Mouse (Mus musculus): Measurements from ENCODE around the gene Apip. TPM values are rescaled to one million over a fixed set of nuclear protein-coding genes. Genes with fewer than 3 reads are reported as not detected.

Apip gene
- polyA plus RNA-seq, 1 experiment from 2014 or later = 61.7 TPM

- WGBS = 84% methylated on average over 2 of the region's 2 CpGs
- no peaks in the 10 kb centered on the region for H3K36me3 ChIP-seq
- no peaks in the 10 kb centered on the region for H3K4me1 ChIP-seq
- no peaks in the 10 kb centered on the region for H3K9me3 ChIP-seq
- no peak overlapping the region for H3K4me2 ChIP-seq
- no peak overlapping the region for H3K4me3 ChIP-seq
- H3K27ac ChIP-seq (replicated peaks) = no peak overlapping the region
- no peak overlapping the region for H3K9ac ChIP-seq
- no peak for ATAC-seq (ENCODE audit: extremely low read depth, insufficient number of reproducible peaks, low FRiP score, low TSS enrichment)
- no peaks in the 10 kb centered on the region for H3K27me3 ChIP-seq (replicated peaks)
These were observed 32.7 kb downstream of the Apip start for GRCm38 (mm10) chr2:103106172-103106571.

- Histone ChIP-seq H3K9me3 (no peaks in the 10 kb centered on the region), H3K27ac (replicated peaks) (no peak overlapping the region)
- no peak for ATAC-seq (ENCODE audit: extremely low read depth, insufficient number of reproducible peaks, low FRiP score, low TSS enrichment)
These were observed 38.2 kb downstream of the Apip start for GRCm38 (mm10) chr2:103111669-103112068.

GRCm38 (mm10) chr2:103117212-103117611, 43.7 kb downstream of the Apip start:
- Histone ChIP-seq H3K36me3 (no peaks in the 10 kb centered on the region), H3K4me3 (no peak overlapping the region), H3K27me3 (replicated peaks) (no peaks in the 10 kb centered on the region), H3K9ac (no peak overlapping the region), H3K4me2 (no peak overlapping the region), H3K9me3 (no peaks in the 10 kb centered on the region), H3K27ac (replicated peaks) (no peak overlapping the region), H3K4me1 (no peaks in the 10 kb centered on the region)
- no peak for ATAC-seq (ENCODE audit: extremely low read depth, insufficient number of reproducible peaks, low FRiP score, low TSS enrichment)
- WGBS = 54% methylated on average over 5 of the region's 5 CpGs

More at GRCm38 (mm10) chr2:103111669-103112068, 38.2 kb downstream of the Apip start:
- no peaks in the 10 kb centered on the region for H3K36me3 ChIP-seq
- H3K4me1 ChIP-seq = peaks cover 7% of the 10 kb centered on the region
- H3K4me3 ChIP-seq = no peak overlapping the region
- H3K9ac ChIP-seq = no peak overlapping the region
- H3K27me3 ChIP-seq (replicated peaks) = no peaks in the 10 kb centered on the region
- 25% methylated on average over 8 of the region's 8 CpGs for whole genome bisulfite sequencing
- 0 out of 2 replicates have a peak overlapping the region, but pooled peaks have one; percentile 0 for H3K4me2 ChIP-seq

GRCm38 (mm10) chr2:103118324-103119196, 45.1 kb downstream of the Apip start:
- 68% methylated on average over 6 of the region's 6 CpGs for WGBS
- no peaks in the 10 kb centered on the region for H3K27me3 ChIP-seq (replicated peaks)
- ATAC-seq (ENCODE audit: extremely low read depth, insufficient number of reproducible peaks, low FRiP score, low TSS enrichment) = no peak

GRCm38 (mm10) chr2:103119197-103119854, 45.9 kb downstream of the Apip start:
- H3K4me3 ChIP-seq = no peak overlapping the region
- no peak overlapping the region for H3K9ac ChIP-seq
- ATAC-seq (ENCODE audit: extremely low read depth, insufficient number of reproducible peaks, low FRiP score, low TSS enrichment) = no peak
- no peaks in the 10 kb centered on the region for H3K9me3 ChIP-seq
- H3K4me2 ChIP-seq = no peak overlapping the region
- no peaks in the 10 kb centered on the region for H3K27me3 ChIP-seq (replicated peaks)
- no peak overlapping the region for H3K27ac ChIP-seq (replicated peaks)
- no peaks in the 10 kb centered on the region for H3K4me1 ChIP-seq
- H3K36me3 ChIP-seq = no peaks in the 10 kb centered on the region
- 73% methylated on average over 7 of the region's 7 CpGs for WGBS

More at GRCm38 (mm10) chr2:103118324-103119196, 45.1 kb downstream of the Apip start:
- Histone ChIP-seq H3K36me3 (no peaks in the 10 kb centered on the region), H3K4me3 (no peak overlapping the region), H3K4me2 (no peak overlapping the region), H3K27ac (replicated peaks) (no peak overlapping the region), H3K9ac (no peak overlapping the region), H3K9me3 (no peaks in the 10 kb centered on the region), H3K4me1 (no peaks in the 10 kb centered on the region)

- Histone ChIP-seq H3K27ac (replicated peaks) (no peak overlapping the region), H3K4me2 (no peak overlapping the region)
- 67% methylated on average over 2 of the region's 2 CpGs for WGBS
These were observed 56.2 kb downstream of the Apip start for GRCm38 (mm10) chr2:103129676-103130075.

GRCm38 (mm10) chr2:103131145-103131544, 57.7 kb downstream of the Apip start:
- Histone ChIP-seq H3K9me3 (no peaks in the 10 kb centered on the region), H3K36me3 (no peaks in the 10 kb centered on the region), H3K27me3 (replicated peaks) (no peaks in the 10 kb centered on the region), H3K4me3 (no peak overlapping the region), H3K9ac (no peak overlapping the region), H3K4me2 (no peak overlapping the region), H3K27ac (replicated peaks) (no peak overlapping the region), H3K4me1 (no peaks in the 10 kb centered on the region)
- WGBS = 17% methylated on average over 4 of the region's 4 CpGs
- ATAC-seq (ENCODE audit: extremely low read depth, insufficient number of reproducible peaks, low FRiP score, low TSS enrichment) = no peak

More at GRCm38 (mm10) chr2:103129676-103130075, 56.2 kb downstream of the Apip start:
- Histone ChIP-seq H3K4me3 (no peak overlapping the region), H3K4me1 (no peaks in the 10 kb centered on the region), H3K9ac (no peak overlapping the region), H3K27me3 (replicated peaks) (no peaks in the 10 kb centered on the region), H3K36me3 (no peaks in the 10 kb centered on the region), H3K9me3 (no peaks in the 10 kb centered on the region)
- ATAC-seq (ENCODE audit: extremely low read depth, insufficient number of reproducible peaks, low FRiP score, low TSS enrichment) = no peak

- no peak overlapping the region for H3K9ac ChIP-seq
- H3K36me3 ChIP-seq = no peaks in the 10 kb centered on the region
- H3K4me3 ChIP-seq = no peak overlapping the region
- no peaks in the 10 kb centered on the region for H3K27me3 ChIP-seq (replicated peaks)
- ATAC-seq (ENCODE audit: extremely low read depth, insufficient number of reproducible peaks, low FRiP score, low TSS enrichment) = no peak
- H3K27ac ChIP-seq (replicated peaks) = no peak overlapping the region
- no peak overlapping the region for H3K4me2 ChIP-seq
- peaks cover 12% of the 10 kb centered on the region for H3K4me1 ChIP-seq
- no peaks in the 10 kb centered on the region for H3K9me3 ChIP-seq
- 24% methylated on average over 8 of the region's 8 CpGs for WGBS
These were observed 65.2 kb downstream of the Apip start for GRCm38 (mm10) chr2:103138529-103139265.

Other genes with a start within 250 kb of the Apip start
- gene Cd44, start 172.0 kb upstream of the Apip start, polyA plus RNA-seq (2015; fragmentation: Nextera tagmentation; extraction: Ambion mirVana) = 19.7 and 23.2 TPM in 2 replicates
- gene Pdhx, start 162 bp upstream of the Apip start, polyA plus RNA-seq (2015; fragmentation: Nextera tagmentation; extraction: Ambion mirVana) = 50.8 and 54.7 TPM in 2 replicates
- gene Ehf, start 229.6 kb downstream of the Apip start, polyA plus RNA-seq (2015; fragmentation: Nextera tagmentation; extraction: Ambion mirVana) = 0.09 and 0.14 TPM in 2 replicates